Mouse (Mus musculus): ENCODE measurements around the gene Plcg1.

The Plcg1 gene

DNA sequence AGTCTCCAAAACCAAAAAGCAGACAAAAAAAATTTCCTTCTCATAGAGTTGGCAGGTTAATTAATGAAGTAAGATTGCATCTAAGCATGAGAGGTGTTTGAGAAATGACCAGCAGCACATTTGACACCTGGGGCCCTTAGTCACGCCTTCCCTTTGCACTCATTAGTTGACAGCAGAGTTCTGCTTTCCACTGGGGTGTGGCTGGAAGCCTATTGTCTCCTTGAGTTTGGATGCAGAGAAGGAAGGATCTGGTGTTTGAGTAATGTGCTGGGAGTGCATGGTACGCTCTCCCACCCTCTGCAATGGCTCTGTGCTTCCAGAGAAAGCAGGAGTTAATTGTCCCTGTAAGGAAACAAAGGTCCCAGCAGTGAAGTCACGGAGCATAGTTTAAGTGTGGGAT lies 5.4 kb downstream of the Plcg1 start:
- DNase-seq: no peak

DNA sequence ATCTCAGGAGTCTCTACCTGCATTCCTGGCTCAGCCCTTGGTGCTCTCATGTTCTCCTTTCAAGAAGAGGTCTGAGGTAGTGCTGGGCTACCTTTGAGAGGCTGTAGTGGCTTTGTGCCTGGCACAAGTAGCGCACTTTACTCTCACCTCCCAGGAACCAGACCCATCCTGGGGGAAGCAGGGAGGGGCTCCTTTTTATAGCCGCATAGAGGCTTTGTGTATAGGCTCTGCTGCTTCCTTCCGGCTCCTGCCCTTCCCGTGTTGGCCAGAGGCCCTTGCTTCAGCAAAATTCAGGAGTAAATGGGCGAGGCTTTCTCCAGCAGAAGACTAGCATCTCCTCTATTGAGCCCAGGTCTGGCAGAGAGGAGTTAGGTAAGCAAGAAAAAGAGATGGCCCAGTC lies 7.3 kb downstream of the Plcg1 start:
- DNase-seq: peak; percentile 39 to 46

DNA sequence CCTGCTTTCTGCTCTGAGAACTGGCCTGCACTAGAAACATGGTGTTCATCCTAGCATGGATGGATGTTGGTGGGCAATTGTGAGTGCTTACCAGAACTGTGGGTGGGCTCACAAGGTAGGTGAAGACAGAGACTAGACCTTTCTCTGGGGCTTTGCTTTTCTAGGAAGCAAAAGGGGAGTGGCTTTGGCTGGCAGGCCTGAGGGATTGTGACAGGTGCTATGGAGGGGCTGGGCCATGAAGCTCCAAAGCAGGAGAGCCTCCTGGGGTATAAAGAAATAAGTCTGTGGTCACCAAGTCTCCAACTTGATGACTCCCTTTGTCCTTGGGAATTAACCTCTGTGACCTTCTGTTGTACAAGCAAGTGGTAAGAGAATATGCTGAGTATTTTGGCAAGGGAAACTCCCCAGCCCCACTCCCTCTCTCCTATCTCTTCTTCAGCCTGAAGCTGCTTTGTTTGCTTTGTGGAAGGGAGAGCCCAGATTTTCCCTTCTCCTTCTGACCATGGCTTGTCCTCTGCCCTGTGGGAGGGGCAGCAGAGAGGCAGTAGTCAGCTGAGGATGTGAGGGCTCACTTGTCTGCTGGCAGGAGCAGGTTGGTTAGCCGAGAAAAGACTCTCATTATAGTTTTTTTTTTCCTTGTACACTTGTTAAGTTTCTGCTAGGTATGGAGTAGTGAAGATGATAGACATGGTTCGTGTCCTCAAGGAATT lies 8.7 kb downstream of the Plcg1 start:
- DNase-seq: peak; percentile 64 to 71

DNA sequence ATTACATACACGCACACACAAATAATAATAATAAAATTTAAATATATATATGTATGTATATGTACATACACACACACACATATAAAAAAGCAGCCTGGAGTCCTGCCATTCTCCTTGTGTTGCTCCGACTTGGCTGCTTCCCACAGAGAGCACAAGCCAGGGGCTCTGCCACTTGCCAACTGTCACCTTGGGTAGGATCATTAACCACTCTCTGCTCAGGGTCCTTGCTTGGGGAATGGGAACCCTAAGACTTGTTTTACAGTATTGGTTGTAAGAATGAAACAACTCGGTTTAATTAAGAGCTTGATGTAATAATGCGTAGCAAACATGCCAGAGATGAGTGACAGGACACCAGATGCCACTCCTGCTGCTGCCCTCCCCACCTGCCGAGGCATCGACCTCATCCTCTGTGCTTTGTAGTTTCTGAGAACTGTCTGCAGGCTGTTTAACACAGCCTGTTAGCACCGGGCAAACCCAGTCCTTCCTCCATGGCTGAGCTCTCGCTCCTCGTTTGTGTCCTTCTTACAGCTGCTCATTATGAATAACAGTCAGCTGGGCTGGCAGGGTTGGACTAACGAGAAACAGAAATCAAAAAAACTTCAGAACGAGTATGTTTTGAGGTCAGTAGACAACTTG lies 9.5 kb downstream of the Plcg1 start:
- DNase-seq: no peak

DNA sequence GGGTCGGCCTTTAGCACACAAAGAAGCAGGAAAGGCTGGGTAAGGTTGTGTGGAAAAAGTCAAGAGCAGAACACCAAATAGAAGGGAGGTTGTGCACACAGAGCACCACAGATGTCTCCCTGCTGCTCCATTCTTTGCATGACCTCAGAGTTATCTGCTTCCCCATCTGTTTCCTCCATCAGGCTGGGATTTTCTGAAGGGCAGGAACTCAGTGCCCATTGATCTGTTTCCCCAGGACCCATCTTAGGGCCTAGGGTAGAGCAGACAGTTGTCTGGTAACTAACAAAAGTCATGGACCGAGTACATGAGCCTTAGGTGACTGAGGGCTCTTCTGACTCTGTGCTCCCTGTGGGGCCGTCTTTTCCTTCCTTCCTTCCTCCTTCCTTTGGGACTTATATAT lies 10.5 kb downstream of the Plcg1 start:
- peak in 1 of 2 experiments; percentile 46 for DNase-seq

DNA sequence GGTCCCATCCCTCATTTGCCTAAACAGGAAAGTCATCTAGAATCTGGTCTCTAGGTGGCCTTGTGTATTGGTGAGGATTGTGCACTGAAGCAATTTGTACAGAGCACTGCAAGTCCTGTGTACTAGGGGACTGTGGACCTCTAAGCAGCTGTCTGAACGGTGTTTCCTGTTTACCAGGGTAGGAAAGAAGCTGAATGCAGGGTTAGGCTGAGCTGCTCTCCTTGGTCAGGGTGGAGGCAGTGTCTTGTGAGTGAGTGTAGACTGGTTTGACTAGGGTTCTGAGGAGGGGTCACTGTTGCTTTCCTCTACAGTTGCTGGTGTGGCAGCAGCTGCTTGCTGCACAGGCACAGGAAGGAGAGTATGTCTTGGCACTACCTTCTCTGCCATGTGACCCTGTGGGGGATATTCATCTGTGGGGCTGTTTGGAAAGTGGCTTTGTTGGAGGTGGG lies 11.1 kb downstream of the Plcg1 start:
- no peak for DNase-seq

DNA sequence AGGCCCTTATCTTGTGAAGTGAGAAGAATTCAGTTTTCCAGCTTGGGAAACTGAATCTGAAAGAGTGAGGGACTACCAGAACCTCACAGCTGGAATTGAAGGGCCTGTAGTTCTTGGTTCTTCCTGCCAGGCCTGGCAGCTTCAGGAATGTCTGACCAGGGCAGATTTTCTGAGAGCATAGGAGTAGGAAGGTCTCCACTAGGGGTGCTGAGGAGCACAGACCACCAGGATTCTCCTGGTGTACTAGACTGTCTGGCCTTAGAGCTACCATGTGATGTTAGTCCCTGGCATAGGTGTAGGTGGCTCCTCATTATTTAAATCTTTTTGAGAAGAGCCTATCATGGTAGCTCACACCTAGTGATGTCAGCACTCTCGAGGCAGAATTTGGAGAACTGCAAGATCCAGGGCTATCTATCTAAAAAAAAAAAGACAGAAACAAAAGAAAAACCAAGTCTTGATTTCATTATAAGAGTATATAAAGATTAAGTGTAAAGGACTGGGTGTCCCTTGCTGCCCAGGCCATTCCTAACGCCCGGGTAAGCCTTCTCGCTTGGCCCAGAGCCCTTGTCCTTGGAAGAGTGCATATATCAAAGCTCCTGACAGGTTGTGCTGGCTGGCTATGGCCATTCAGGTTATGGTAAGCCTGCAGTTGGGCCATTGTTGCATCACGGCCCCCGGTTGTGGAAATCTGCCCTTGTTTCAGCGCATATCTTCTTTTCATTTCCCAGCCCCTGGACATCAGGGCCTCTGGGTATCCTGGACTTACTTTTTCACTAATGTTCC lies 13.1 kb downstream of the Plcg1 start:
- peak; percentile 82 to 90 for DNase-seq

DNA sequence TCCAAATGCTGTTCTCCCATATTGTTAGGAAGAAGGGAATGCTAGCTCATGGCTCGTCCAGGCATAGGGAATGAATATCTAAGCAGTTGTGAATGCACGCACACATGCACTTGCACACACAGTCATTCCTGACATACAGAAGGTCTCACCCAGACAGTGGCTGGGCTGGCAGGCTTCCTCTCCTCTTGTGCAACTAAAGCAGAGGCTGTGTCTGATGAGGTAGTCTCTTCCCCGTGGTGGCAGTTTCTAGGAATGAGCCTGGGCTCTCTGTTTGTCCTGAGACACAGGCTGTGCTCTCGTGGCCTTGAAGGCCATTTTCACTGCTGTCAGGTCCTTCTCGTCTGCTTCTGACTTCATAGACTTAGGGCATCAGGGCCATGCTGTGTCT lies 13.7 kb downstream of the Plcg1 start:
- no peak for DNase-seq

DNA sequence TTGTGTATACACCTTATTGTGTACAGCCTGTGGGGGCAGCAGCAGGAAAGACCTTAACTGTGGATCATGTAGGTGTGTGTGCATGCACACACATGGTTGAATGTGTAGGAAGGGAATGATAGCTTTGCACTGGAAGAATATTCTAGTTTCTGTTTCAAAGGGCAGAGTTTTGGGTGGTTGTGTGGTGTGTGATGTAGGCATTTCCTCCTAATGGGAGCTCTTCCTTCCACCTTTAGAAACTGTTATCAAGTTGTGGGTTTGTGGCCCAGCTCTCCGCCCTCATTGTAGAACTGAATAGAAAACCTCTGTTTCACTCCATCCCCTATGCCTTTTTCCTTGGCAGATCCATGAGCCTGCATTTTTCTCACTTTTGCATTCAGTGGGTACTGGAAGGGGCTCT lies 14.4 kb downstream of the Plcg1 start:
- no peak for DNase-seq

DNA sequence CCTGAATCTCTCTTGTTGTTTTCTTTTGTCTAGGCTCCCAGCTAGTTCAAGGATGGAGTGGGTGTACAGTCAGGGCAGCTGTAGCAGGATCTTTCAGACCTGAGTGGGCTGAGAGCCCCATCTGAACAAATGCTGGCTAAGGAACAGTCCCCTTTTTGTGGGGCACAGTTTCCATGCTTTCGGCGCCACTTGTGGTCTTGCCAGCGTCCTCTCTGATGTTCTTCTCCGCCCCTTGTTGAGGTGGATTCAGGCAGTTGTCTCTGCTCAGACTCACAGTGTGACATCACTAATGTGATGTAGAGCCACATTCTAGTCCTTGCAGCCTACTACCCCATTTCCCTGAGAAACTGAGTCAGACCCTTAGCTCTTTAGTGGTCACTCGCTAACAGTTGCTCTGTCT lies 15.5 kb downstream of the Plcg1 start:
- no peak for DNase-seq

DNA sequence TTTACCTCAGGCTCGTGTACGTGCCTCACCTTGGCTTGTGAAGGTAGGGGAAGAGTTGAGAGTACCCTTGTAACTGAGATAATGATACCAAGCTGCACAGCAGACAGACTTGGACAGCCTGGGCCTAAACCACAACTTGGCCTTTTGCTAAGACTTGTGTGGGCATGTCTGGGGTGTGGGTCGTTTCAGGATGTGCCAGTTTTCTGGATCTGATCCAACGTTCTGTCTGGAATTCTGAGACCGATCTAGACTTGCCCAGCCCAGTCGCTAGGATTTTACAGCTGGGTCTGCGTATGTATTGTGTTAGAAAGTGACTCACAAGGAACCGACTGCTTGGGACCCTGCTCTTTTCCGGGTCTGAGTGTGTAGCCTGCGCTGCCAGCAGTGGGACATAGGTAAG lies 16.0 kb downstream of the Plcg1 start:
- DNase-seq: no peak

DNA sequence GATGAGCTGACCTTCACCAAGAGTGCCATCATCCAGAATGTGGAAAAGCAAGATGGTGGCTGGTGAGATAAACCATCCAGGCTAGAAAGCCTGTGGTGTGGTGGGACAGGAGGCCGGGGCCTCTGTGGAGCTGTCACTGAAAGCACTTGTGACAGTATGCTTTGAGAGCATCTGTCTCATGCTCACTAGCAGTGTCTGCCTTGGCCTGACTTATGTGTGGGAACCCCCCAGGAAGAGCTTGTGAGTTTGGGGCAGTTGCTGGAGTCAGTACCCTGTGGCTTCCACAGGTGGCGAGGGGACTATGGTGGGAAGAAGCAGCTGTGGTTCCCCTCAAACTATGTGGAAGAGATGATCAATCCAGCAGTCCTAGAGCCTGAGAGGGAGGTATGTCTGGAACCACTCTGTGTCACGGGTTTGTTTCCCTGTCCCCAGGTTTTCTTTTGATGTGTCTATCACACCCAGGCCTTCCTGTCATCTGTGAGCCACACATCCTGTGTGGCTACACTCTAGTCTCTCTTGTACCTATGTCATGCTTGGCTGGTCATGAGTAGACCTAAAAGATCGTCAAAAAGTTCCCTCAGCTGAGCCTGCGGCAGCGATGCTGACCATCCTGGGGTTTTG lies 25.6 kb downstream of the Plcg1 start:
- DNase-seq: no peak

DNA sequence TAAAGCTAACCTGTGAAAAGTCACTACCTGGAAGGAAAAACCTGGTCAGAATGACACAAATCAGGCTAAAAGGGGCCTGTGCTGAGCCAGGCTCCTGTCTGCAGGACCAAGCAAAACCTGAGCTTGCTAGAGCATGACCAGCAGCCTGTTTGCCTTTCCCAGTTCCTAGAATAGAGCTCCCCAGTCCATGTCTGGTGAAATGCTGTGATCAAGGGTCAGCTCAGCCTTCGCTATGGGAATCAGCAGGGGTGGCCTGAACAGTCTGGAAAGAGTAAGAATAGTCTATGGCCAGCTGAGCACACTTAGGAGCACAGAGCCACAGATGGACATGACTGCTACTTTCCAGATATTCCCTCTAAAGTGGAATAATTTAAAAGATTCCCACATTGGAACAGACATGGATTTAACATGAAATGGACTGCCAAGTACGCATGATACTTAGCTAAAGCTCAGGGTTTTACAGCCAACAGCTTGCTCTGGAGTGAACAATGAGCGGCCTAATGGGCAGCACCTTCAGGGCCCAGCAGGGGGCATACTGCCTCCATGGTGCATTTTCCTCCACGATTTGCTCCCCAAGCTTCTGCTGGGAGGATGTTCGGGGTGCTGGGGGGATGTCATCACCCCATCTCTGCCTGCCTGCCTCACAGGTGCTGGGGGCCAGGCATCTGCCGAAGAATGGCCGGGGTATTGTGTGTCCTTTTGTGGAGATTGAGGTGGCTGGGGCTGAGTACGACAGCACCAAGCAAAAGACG lies 29.5 kb downstream of the Plcg1 start:
- peak; percentile 47 to 79 for DNase-seq

DNA sequence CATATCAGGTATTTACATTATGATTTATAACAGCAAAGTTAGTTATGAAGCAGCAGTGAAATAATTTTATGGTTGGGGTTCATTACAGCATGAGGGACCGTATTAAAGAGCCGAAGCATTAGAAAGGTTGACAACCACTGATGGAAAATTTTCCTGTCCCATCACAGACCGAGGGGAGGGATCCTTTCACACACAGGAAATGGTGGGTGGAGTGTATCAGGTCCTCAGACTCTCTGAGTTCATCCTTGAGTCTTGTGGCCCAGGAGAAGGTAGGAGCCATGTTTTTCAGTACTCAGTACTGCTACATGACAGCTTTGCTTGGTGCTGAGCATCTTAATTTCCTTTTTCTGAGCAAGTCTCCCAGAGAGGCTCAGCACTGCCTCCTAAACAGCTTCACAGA lies 32.7 kb downstream of the Plcg1 start:
- DNase-seq: no peak

DNA sequence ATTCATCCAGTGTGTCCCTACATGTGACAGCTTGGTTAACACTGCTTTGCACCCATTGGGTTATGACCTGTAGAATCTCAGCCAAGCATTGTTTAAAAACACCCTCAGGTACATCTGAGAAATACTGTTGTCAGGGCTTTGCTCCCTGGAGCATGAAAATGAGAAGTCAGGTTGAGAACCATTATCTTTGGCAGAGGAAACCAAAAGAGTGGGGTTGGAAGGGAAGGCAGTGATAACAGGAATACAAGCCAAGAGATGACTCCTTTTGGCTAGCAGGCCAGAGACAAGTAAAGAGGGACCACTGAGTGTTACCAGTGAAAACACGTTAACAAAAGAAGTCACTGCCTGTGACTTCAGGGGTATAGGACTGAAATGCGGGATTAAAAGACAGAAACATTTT lies 33.3 kb downstream of the Plcg1 start:
- DNase-seq: no peak

DNA sequence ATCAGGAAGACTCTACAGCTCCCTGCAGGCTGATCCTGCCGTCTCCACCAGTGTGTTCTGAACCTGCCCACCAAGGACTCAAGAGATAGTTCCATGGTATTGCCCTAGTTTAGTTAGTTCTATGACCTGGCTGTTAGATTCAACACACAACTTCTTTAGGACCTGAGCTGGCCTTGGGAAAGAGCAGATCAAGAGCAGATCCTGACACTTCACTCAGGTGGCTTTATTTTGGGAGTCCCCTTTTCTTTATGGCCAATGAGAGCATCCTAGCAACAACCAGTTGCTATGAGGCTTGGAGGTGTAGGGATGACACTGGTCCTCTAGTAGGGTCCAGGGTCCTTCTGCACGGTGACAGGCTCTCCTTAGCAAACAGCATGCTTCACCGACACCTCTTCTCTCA lies 34.0 kb downstream of the Plcg1 start:
- DNase-seq: no peak

DNA sequence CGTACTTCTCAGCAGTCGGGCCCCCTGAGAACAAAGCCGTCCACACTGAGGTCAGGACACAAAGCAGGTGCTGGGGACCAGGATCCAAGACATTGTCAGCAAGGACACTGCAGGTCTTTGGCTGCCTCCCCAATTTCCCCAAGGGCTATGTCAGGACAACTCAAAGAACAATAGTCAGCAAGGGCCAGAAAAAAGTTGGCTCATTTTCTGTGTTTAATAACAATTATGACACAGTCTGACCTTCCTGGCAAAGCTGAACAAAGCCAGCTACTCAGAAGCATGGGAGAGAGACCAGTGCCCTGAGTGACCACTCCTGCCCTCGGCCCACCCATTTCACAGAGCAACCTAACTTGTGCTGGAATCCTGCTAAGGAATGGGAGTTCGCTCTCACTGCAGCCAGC lies 35.3 kb downstream of the Plcg1 start:
- peak; percentile 73 to 81 for DNase-seq

DNA sequence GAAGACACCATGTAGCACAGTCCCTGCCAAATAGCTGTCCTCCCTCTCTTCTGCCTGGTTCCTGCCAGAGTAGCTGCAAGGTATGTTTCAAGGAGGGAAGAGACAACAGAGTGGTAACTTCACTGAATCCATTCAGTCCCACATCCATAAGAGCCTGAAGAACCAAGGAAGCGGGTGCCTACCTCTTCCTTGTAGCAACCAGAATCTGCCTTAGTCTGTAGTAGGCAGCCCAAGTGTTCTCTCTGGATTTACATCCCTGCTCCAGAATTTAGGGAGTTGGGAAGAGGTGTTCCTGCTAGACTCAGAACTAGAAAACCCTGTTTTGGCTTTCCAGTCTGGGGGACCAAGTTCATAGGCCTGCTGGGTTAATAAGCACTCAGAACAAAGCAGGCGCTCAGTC lies 36.1 kb downstream of the Plcg1 start:
- no peak for DNase-seq

DNA sequence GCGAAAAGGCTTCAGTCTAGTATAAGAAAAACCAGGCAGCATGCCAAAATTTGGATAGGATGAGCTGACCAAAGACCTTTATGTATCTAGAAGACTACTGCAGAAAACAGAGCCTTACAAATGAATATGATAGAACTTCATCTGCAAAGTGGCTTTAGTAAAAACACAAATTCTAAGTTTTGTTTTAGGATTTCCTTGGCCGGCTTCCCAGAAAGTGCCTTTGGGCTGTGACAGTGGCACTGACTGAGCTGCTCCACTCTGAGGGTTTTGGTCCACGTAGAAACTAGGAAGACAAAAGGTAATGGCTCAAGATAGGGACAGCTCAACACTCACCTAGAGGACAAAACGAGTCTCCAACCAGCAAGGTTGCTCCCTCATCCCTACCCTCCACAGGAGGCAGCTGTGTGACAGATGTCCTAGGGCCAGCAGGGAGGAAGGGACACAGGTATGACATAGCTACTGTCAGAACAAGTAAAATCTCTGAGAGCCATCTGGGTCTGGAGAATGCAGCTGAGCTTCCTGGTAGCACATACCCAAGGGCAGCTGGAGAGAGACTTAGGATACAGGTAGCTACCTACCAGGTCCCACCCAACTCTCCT lies 37.1 kb downstream of the Plcg1 start:
- DNase-seq: no peak

DNA sequence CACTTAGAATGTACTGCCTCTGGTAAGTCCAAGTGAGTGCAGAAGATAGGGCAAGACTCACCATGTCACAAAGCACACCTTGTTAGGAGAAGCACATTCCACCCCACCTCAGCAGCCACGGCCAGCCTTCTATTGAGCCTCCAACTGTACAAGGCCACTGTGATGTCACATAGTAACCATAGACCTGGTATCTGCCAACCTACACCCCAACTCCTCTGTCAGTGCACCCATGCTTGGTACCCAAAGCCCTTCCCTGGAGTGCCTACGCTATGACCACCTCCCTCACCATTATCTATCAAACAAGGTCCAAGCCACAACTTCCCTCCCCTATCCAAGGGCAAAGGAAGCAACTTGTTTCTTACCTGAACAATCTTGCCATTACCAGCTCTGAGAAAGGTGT lies 37.9 kb downstream of the Plcg1 start:
- DNase-seq: no peak

DNA sequence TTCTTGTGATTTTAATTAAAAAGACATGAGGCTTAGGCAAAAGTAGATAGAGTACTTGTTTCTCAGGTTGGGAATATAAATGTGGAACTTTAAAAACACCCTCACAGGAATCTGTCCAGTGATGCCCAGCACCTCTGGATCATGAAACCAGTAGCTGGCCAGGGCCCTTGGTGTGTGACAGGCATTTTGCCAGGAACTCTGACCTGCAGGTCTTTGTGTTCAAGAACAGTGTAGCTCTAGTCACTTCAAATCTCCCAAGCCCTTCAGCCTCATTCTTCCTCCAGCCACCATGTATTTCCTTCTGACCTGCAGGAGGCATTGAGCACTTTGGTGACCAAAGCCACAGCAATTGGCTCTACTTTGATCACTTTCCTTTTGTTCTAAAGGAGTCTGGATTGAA lies 39.3 kb downstream of the Plcg1 start:
- DNase-seq: peak in 1 of 2 experiments; percentile 55

DNA sequence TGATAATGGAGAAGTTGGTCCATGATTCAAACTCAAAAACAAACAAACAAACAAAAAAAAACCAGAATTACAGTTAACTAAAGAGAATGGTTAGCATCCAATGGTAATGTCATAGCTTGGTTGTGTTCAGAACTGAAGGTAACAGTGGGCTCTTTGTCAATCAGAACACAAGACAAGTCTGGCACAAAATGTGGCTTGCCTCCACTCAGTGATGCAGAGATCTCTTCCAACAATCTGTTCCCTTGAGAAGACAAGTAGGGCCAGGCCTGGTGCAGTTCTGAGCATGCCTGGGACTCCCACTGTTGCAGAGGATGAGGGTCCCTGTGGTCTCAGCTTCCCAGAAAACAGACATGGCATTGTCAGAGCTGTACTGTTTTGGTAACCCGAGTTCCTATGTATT lies 39.8 kb downstream of the Plcg1 start:
- DNase-seq: no peak
